Mouse (Mus musculus): ENCODE measurements around the gene Dctn5. TPM values are rescaled to one million over a fixed set of nuclear protein-coding genes. Genes with fewer than 3 reads are reported as not detected.

The Dctn5 gene
- polyA plus RNA-seq, 1 experiment from 2014 or later = 108 TPM

GRCm38 (mm10) chr7:122163766-122164165, 30.9 kb downstream of the Dctn5 start:
- H3K9me3 ChIP-seq = no peaks in the 10 kb centered on the region
- 91% methylated on average over 6 of the region's 8 CpGs for WGBS
- peaks cover 24% of the 10 kb centered on the region for H3K4me1 ChIP-seq (replicated peaks)
- peaks cover 79% of the 10 kb centered on the region for H3K36me3 ChIP-seq
- no peak for ATAC-seq (ENCODE audit: insufficient number of reproducible peaks, insufficient read depth, low FRiP score, low TSS enrichment, low read depth)
- no peak overlapping the region for H3K4me3 ChIP-seq (replicated peaks)
- no peak overlapping the region for H3K27ac ChIP-seq
- H3K27me3 ChIP-seq = no peaks in the 10 kb centered on the region
- H3K9ac ChIP-seq (replicated peaks) = no peak overlapping the region
- no peak overlapping the region for H3K4me2 ChIP-seq

GRCm38 (mm10) chr7:122167203-122167602, 34.4 kb downstream of the Dctn5 start:
- peaks cover 84% of the 10 kb centered on the region for H3K36me3 ChIP-seq
- no peak overlapping the region for H3K9ac ChIP-seq (replicated peaks)
- no peak overlapping the region for H3K4me2 ChIP-seq
- H3K27me3 ChIP-seq = no peaks in the 10 kb centered on the region
- H3K4me1 ChIP-seq (replicated peaks) = peaks cover 4% of the 10 kb centered on the region; the same call in 1 of the 2 replicates
- H3K4me3 ChIP-seq (replicated peaks) = no peak overlapping the region
- WGBS = 88% methylated on average over 7 of the region's 7 CpGs
- ATAC-seq (ENCODE audit: insufficient number of reproducible peaks, insufficient read depth, low FRiP score, low TSS enrichment, low read depth) = no peak
- no peak overlapping the region for H3K27ac ChIP-seq
- no peaks in the 10 kb centered on the region for H3K9me3 ChIP-seq

- Histone ChIP-seq H3K27ac (no peak overlapping the region), H3K36me3 (peaks cover 51% of the 10 kb centered on the region), H3K4me3 (replicated peaks) (no peak overlapping the region), H3K4me2 (no peak overlapping the region), H3K9ac (replicated peaks) (no peak overlapping the region), H3K4me1 (replicated peaks) (no peaks in the 10 kb centered on the region), H3K9me3 (no peaks in the 10 kb centered on the region), H3K27me3 (no peaks in the 10 kb centered on the region)
- ATAC-seq (ENCODE audit: insufficient number of reproducible peaks, insufficient read depth, low FRiP score, low TSS enrichment, low read depth) = no peak
- WGBS = 84% methylated on average over 6 of the region's 6 CpGs
Observed at GRCm38 (mm10) chr7:122170705-122171104, 37.9 kb downstream of the Dctn5 start.

GRCm38 (mm10) chr7:122171613-122172012, 38.8 kb downstream of the Dctn5 start:
- Histone ChIP-seq H3K27me3 (no peaks in the 10 kb centered on the region), H3K9me3 (no peaks in the 10 kb centered on the region), H3K4me2 (no peak overlapping the region), H3K27ac (no peak overlapping the region), H3K9ac (replicated peaks) (no peak overlapping the region), H3K4me3 (replicated peaks) (no peak overlapping the region), H3K36me3 (peaks cover 41% of the 10 kb centered on the region), H3K4me1 (replicated peaks) (no peaks in the 10 kb centered on the region)
- no peak for ATAC-seq (ENCODE audit: insufficient number of reproducible peaks, insufficient read depth, low FRiP score, low TSS enrichment, low read depth)
- WGBS = 72% methylated on average over 10 of the region's 10 CpGs

- Histone ChIP-seq H3K27ac (no peak overlapping the region), H3K36me3 (no peaks in the 10 kb centered on the region), H3K4me1 (replicated peaks) (peaks cover 3% of the 10 kb centered on the region; the same call in 1 of the 2 replicates), H3K9me3 (no peaks in the 10 kb centered on the region), H3K9ac (replicated peaks) (no peak overlapping the region), H3K4me3 (replicated peaks) (no peak overlapping the region), H3K27me3 (no peaks in the 10 kb centered on the region), H3K4me2 (no peak overlapping the region)
- 91% methylated on average over 7 of the region's 7 CpGs for WGBS
- no peak for ATAC-seq (ENCODE audit: insufficient number of reproducible peaks, insufficient read depth, low FRiP score, low TSS enrichment, low read depth)
Observed at GRCm38 (mm10) chr7:122180720-122181119, 47.9 kb downstream of the Dctn5 start.

GRCm38 (mm10) chr7:122184569-122184968, 51.7 kb downstream of the Dctn5 start:
- Histone ChIP-seq H3K27me3 (no peaks in the 10 kb centered on the region; the same call in 1 of the 2 replicates), H3K9me3 (no peaks in the 10 kb centered on the region), H3K36me3 (no peaks in the 10 kb centered on the region), H3K4me3 (replicated peaks) (no peak overlapping the region), H3K4me2 (no peak overlapping the region), H3K27ac (no peak overlapping the region), H3K4me1 (replicated peaks) (peaks cover 7% of the 10 kb centered on the region; the same call in 1 of the 2 replicates), H3K9ac (replicated peaks) (no peak overlapping the region)
- no peak for ATAC-seq (ENCODE audit: insufficient number of reproducible peaks, insufficient read depth, low FRiP score, low TSS enrichment, low read depth)
- 65% methylated on average over 5 of the region's 5 CpGs for WGBS

GRCm38 (mm10) chr7:122186043-122186442, 53.2 kb downstream of the Dctn5 start, which contains the start of gene Ern2:
Gene Ern2 (minus strand): TSS chr7:122186207.
- Histone ChIP-seq H3K4me1 (replicated peaks) (peaks cover 7% of the 10 kb centered on the region; the same call in 1 of the 2 replicates), H3K27me3 (no peaks in the 10 kb centered on the region; the same call in 1 of the 2 replicates), H3K4me3 (replicated peaks) (no peak within 1 kb of the TSS), H3K36me3 (no peaks in the 10 kb centered on the region), H3K27ac (no peak within 1 kb of the TSS), H3K9me3 (0 out of 2 replicates have a peak, but pooled peaks cover 2% of the 10 kb centered on the region), H3K4me2 (peak within 1 kb of the TSS; percentile 41), H3K9ac (replicated peaks) (0 out of 2 replicates have a peak within 1 kb of the TSS, but pooled peaks have one; percentile 8)
- WGBS = 21% methylated on average over 12 of the region's 17 CpGs
- no peak for ATAC-seq (ENCODE audit: insufficient number of reproducible peaks, insufficient read depth, low FRiP score, low TSS enrichment, low read depth)

- Histone ChIP-seq H3K27me3 (no peaks in the 10 kb centered on the region; the same call in 1 of the 2 replicates), H3K9ac (replicated peaks) (no peak overlapping the region), H3K9me3 (0 out of 2 replicates have a peak, but pooled peaks cover 2% of the 10 kb centered on the region), H3K4me3 (replicated peaks) (no peak overlapping the region), H3K4me2 (no peak overlapping the region), H3K4me1 (replicated peaks) (peaks cover 7% of the 10 kb centered on the region; the same call in 1 of the 2 replicates), H3K27ac (no peak overlapping the region), H3K36me3 (no peaks in the 10 kb centered on the region)
- 25% methylated on average over 7 of the region's 7 CpGs for WGBS
- no peak for ATAC-seq (ENCODE audit: insufficient number of reproducible peaks, insufficient read depth, low FRiP score, low TSS enrichment, low read depth)
Observed at GRCm38 (mm10) chr7:122189484-122189883, 56.6 kb downstream of the Dctn5 start.

GRCm38 (mm10) chr7:122191097-122191496, 58.3 kb downstream of the Dctn5 start:
- H3K4me1 ChIP-seq (replicated peaks) = peaks cover under 1% of the 10 kb centered on the region; the same call in 1 of the 2 replicates
- H3K9ac ChIP-seq (replicated peaks) = no peak overlapping the region
- WGBS = 67% methylated on average over 10 of the region's 10 CpGs
- no peak overlapping the region for H3K4me3 ChIP-seq (replicated peaks)
- H3K27ac ChIP-seq = no peak overlapping the region
- H3K9me3 ChIP-seq = 0 out of 2 replicates have a peak, but pooled peaks cover 2% of the 10 kb centered on the region
- H3K36me3 ChIP-seq = no peaks in the 10 kb centered on the region
- no peak for ATAC-seq (ENCODE audit: insufficient number of reproducible peaks, insufficient read depth, low FRiP score, low TSS enrichment, low read depth)
- no peaks in the 10 kb centered on the region; the same call in 1 of the 2 replicates for H3K27me3 ChIP-seq
- no peak overlapping the region for H3K4me2 ChIP-seq

GRCm38 (mm10) chr7:122193919-122194318, 61.1 kb downstream of the Dctn5 start:
- no peak overlapping the region for H3K27ac ChIP-seq
- ATAC-seq (ENCODE audit: insufficient number of reproducible peaks, insufficient read depth, low FRiP score, low TSS enrichment, low read depth) = no peak
- H3K4me2 ChIP-seq = no peak overlapping the region
- no peaks in the 10 kb centered on the region for H3K4me1 ChIP-seq (replicated peaks)
- no peaks in the 10 kb centered on the region for H3K36me3 ChIP-seq
- H3K4me3 ChIP-seq (replicated peaks) = no peak overlapping the region
- 0 out of 2 replicates have a peak, but pooled peaks cover 2% of the 10 kb centered on the region for H3K9me3 ChIP-seq
- H3K27me3 ChIP-seq = no peaks in the 10 kb centered on the region
- no peak overlapping the region for H3K9ac ChIP-seq (replicated peaks)

GRCm38 (mm10) chr7:122196771-122197170, 63.9 kb downstream of the Dctn5 start:
- Histone ChIP-seq H3K36me3 (no peaks in the 10 kb centered on the region), H3K27ac (no peak overlapping the region), H3K4me1 (replicated peaks) (no peaks in the 10 kb centered on the region), H3K4me2 (no peak overlapping the region), H3K9me3 (no peaks in the 10 kb centered on the region), H3K9ac (replicated peaks) (no peak overlapping the region), H3K27me3 (no peaks in the 10 kb centered on the region), H3K4me3 (replicated peaks) (no peak overlapping the region)
- WGBS = 83% methylated on average over 9 of the region's 9 CpGs
- no peak for ATAC-seq (ENCODE audit: insufficient number of reproducible peaks, insufficient read depth, low FRiP score, low TSS enrichment, low read depth)

- no peaks in the 10 kb centered on the region for H3K27me3 ChIP-seq
- H3K27ac ChIP-seq = no peak overlapping the region
- H3K4me1 ChIP-seq (replicated peaks) = no peaks in the 10 kb centered on the region
- H3K9ac ChIP-seq (replicated peaks) = no peak overlapping the region
- no peak for ATAC-seq (ENCODE audit: insufficient number of reproducible peaks, insufficient read depth, low FRiP score, low TSS enrichment, low read depth)
- H3K9me3 ChIP-seq = no peaks in the 10 kb centered on the region
- no peaks in the 10 kb centered on the region for H3K36me3 ChIP-seq
- no peak overlapping the region for H3K4me3 ChIP-seq (replicated peaks)
- H3K4me2 ChIP-seq = no peak overlapping the region
- WGBS = 29% methylated on average over 4 of the region's 4 CpGs
Observed at GRCm38 (mm10) chr7:122197306-122197705, 64.5 kb downstream of the Dctn5 start.

Data from limb, embryonic 12.5 days (tissue).